Mouse (Mus musculus) retina, embryonic 14.5 days (tissue): ENCODE measurements around the gene Mrpl54.
A peak's percentile ranks its signal among the peaks of the same experiment; 100 is the strongest.

Experiments used
- DNase-seq: peaks from one replicate; pipeline ENCODE4 v3.0.0-alpha.2; 2015; ENCODE audit warnings: low spot score

Gene Mrpl54

GRCm38 (mm10) chr10:81266211-81267105 lies at the start of gene Mrpl54, which contains the start of gene Apba3:
Mrpl54 (minus strand) TSS chr10:81266934.
Apba3 (plus strand) TSS chr10:81266960.
- DNase-seq = peak; percentile 97

- no peak for DNase-seq
Observed at GRCm38 (mm10) chr10:81315587-81315986, 48.9 kb upstream of the Mrpl54 start.

- no peak for DNase-seq
Observed at GRCm38 (mm10) chr10:81314201-81314600, 47.5 kb upstream of the Mrpl54 start.

- DNase-seq = no peak
Observed at GRCm38 (mm10) chr10:81313581-81313980, 46.8 kb upstream of the Mrpl54 start.

GRCm38 (mm10) chr10:81309571-81309970 lies 42.8 kb upstream of the Mrpl54 start:
- DNase-seq = no peak

- DNase-seq = no peak
Observed at GRCm38 (mm10) chr10:81306837-81307682, 40.3 kb upstream of the Mrpl54 start.

- DNase-seq = no peak
Observed at GRCm38 (mm10) chr10:81306173-81306668, 39.5 kb upstream of the Mrpl54 start.

- DNase-seq = no peak
Observed at GRCm38 (mm10) chr10:81305663-81306062, 38.9 kb upstream of the Mrpl54 start.

- peak; percentile 72 for DNase-seq
Observed at GRCm38 (mm10) chr10:81304597-81305238, 38.0 kb upstream of the Mrpl54 start.

GRCm38 (mm10) chr10:81303761-81304160 lies 37.0 kb upstream of the Mrpl54 start:
- no peak for DNase-seq

GRCm38 (mm10) chr10:81303258-81303657 lies 36.5 kb upstream of the Mrpl54 start:
- no peak for DNase-seq

GRCm38 (mm10) chr10:81302781-81303218 lies 36.1 kb upstream of the Mrpl54 start:
- no peak for DNase-seq

GRCm38 (mm10) chr10:81302288-81302687 lies 35.6 kb upstream of the Mrpl54 start:
- DNase-seq = no peak

GRCm38 (mm10) chr10:81301321-81301720 lies 34.6 kb upstream of the Mrpl54 start:
- DNase-seq = no peak

- DNase-seq = no peak
Observed at GRCm38 (mm10) chr10:81300352-81300907, 33.7 kb upstream of the Mrpl54 start.

- DNase-seq = no peak
Observed at GRCm38 (mm10) chr10:81299585-81300351, 33.0 kb upstream of the Mrpl54 start.

- DNase-seq = no peak
Observed at GRCm38 (mm10) chr10:81298369-81299100, 31.8 kb upstream of the Mrpl54 start.

- DNase-seq = no peak
Observed at GRCm38 (mm10) chr10:81297845-81298244, 31.1 kb upstream of the Mrpl54 start.

- no peak for DNase-seq
Observed at GRCm38 (mm10) chr10:81297246-81297645, 30.5 kb upstream of the Mrpl54 start.

GRCm38 (mm10) chr10:81295185-81295584 lies 28.5 kb upstream of the Mrpl54 start:
- no peak for DNase-seq
